Mouse (Mus musculus) midbrain, embryonic 13.5 days (tissue): ENCODE data around the gene Sprtn. TPM values are rescaled to one million over a fixed set of nuclear protein-coding genes. Genes with fewer than 3 reads are reported as not detected.

Experiments used
- ATAC-seq: fragments of 200-750 bp; cut with Nextera tagmentation; 2 replicates; pipeline ENCODE4 v1.8.0; 2017; ENCODE audit warnings: mild to moderate bottlenecking, moderate TSS enrichment, moderate library complexity
- H3K27ac ChIP-seq: fragments of 300-500 bp; sonication (generic); 2 replicates; pipeline ENCODE4 v1.5.1; 2015; ENCODE audit warnings: inconsistent platforms, mild to moderate bottlenecking, moderate library complexity
- H3K27me3 ChIP-seq: fragments of 300-500 bp; sonication (generic); 2 replicates; pipeline ENCODE4 v1.6.1; 2015; ENCODE audit warnings: mild to moderate bottlenecking, inconsistent platforms
- H3K36me3 ChIP-seq: fragments of 300-500 bp; sonication (generic); 2 replicates; pipeline ENCODE4 v1.6.1; 2015; ENCODE audit warnings: mild to moderate bottlenecking, inconsistent platforms
- H3K4me1 ChIP-seq: fragments of 300-500 bp; sonication (generic); replicated peaks from 2 replicates; pipeline ENCODE4 v1.6.1; 2015; ENCODE audit warnings: inconsistent platforms
- H3K4me2 ChIP-seq: fragments of 300-500 bp; sonication (generic); replicated peaks from 2 replicates; pipeline ENCODE4 v1.6.1; 2015; ENCODE audit warnings: moderate library complexity, mild to moderate bottlenecking, inconsistent platforms
- H3K4me3 ChIP-seq: fragments of 300-500 bp; sonication (generic); replicated peaks from 2 replicates; pipeline ENCODE4 v1.5.1; 2015; ENCODE audit warnings: mild to moderate bottlenecking, inconsistent platforms
- H3K9ac ChIP-seq: fragments of 300-500 bp; sonication (generic); replicated peaks from 2 replicates; pipeline ENCODE4 v1.6.1; 2015; ENCODE audit warnings: mild to moderate bottlenecking, inconsistent platforms
- H3K9me3 ChIP-seq: fragments of 300-500 bp; sonication (generic); 2 replicates; pipeline ENCODE4 v1.6.1; 2016; ENCODE audit warnings: mild to moderate bottlenecking, inconsistent platforms
- WGBS: fragments of 180-500 bp; shearing (Covaris S2); methylation state at CpG from one replicate; pipeline ENCODE4 v1.1.7; 2015; 5-methylcytosine and 5-hydroxymethylcytosine counted together
- polyA plus RNA-seq: library from polyadenylated mRNA; unstranded; fragments of >200 nt; fragmentation: Nextera tagmentation; extraction: Ambion mirVana; gene quantifications from 2 replicates; pipeline ENCODE4 v1.2.1, GENCODE M21; 2015

The Sprtn gene
- 11.5 and 14.1 TPM in 2 replicates for polyA plus RNA-seq

DNA sequence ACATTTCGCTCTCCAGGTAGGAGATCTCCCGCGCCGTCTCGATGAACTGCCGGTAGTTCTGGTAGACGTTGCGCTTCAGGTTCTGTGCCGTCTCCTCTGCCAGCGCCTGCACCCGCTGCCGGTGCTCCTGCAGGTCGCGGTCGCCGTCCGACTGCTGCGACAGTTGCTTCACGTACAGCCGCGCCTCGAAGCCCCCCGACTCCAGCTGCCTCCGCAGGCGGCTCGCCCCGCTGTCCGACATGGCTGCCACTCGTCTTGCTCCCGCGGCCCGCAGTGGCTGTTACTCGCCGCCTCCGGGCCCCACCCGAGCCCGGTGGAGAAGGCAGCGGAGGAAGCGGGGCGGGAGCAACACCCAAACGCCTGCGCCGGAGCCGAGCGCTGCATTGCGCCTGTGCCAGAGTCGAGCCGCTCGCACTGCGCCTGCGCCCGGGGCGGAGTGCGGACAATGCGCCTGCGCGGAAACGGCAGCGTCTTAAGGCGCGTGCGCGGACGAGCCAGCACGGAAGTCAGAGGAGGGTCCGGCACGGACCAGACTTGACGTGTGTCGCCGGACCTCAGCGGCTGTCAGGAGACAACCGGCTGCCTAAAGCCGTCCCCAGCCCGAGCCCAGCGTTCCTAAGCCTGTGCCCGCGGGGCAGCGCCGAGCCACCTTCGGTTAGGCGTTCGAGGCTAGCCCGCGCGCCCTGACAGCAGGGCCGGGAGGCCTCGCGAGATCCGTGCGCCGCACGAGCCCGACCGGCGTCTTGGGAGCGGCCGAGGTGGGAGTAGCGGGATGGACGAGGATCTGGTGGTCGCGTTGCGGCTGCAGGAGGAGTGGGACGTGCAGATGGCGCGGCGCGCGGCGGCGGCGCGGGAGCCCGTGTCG is at the start of gene Sprtn, which contains the start of gene Exoc8:
Gene Sprtn, plus strand, starts transcription at position 501 of the 865 bp plus-strand sequence.
Gene Exoc8, minus strand, starts transcription at position 320 of the 865 bp plus-strand sequence.
- Histone ChIP-seq H3K9me3 (no peaks in the 10 kb centered on the region), H3K4me2 (peak within 1 kb of the TSS; percentile 95), H3K36me3 (peaks cover 54% of the 10 kb centered on the region), H3K4me1 (peaks cover 49% of the 10 kb centered on the region), H3K27ac (peak within 1 kb of the TSS; percentile 86), H3K4me3 (peak within 1 kb of the TSS; percentile 87), H3K27me3 (no peaks in the 10 kb centered on the region), H3K9ac (peak within 1 kb of the TSS; percentile 89)
- under 1% methylated on average over 114 of the region's 114 CpGs for WGBS
- peak; percentile 92 for ATAC-seq

DNA sequence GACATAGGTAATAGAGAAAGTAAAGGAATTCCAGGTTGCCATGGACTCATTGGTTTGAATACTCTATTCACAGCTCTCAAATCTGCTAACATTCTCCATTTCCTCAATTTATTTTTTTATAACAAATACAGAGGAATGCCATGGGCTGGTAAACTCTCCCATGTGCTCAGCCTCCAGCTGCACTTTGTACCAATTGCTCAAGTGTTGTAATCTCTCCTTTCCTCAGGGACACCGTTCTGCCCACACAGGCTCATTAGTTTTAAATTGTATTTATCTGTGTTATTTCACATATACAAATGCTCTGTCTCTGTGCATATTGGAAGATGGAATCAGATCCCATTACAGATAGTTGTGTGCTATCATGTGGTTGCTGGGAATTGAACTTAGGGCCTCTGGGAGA is 44.2 kb upstream of the Sprtn start:
- Histone ChIP-seq H3K4me3 (no peak overlapping the region), H3K27ac (no peak overlapping the region), H3K36me3 (peaks cover 62% of the 10 kb centered on the region), H3K4me2 (no peak overlapping the region), H3K9ac (no peak overlapping the region), H3K4me1 (no peaks in the 10 kb centered on the region), H3K27me3 (no peaks in the 10 kb centered on the region), H3K9me3 (0 out of 2 replicates have a peak, but pooled peaks cover 5% of the 10 kb centered on the region)
- 98% methylated on average over 1 of the region's 1 CpGs for WGBS
- no peak for ATAC-seq

DNA sequence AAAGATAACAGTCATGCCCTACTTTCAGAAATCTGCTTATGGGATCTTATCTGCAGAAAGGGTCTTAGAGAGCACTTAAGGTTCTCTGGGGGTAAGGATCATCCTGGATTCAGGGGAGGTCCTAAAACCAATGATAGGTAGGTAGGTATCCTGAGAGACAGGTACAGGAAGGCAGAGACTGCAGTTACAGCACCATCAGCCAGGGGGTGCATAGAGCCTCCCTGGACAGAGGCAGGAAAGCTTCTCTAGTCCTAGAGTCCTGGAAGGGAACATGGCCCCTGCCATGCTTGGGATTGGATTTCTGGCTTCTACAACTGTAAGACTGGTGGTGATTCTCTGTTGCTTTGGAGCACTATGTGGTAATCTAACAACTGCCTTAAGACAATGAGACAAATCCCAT is 38.2 kb upstream of the Sprtn start:
- Histone ChIP-seq H3K27ac (no peak overlapping the region), H3K9ac (no peak overlapping the region), H3K36me3 (peaks cover 62% of the 10 kb centered on the region), H3K27me3 (no peaks in the 10 kb centered on the region), H3K9me3 (no peaks in the 10 kb centered on the region), H3K4me2 (no peak overlapping the region), H3K4me1 (peaks cover 17% of the 10 kb centered on the region), H3K4me3 (no peak overlapping the region)
- no peak for ATAC-seq

DNA sequence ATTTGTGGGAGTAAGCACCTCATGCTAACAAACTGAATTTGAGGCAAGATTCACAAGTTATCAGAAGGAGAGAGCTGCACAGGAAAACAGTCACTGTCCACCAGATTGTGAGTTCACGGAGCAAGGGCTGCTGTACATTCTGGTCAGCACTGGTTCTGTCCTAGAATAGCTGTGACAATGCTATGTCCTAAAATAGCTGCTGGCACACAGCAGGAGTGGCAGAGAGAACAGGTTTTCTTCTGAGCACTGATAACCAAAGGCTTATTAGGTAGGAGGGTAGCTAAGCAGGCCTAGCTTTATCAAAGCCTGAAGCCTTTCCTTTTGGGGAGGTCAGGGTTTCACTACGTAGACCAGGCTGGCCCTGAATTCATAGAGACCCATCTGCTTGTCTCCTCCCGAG is 37.5 kb upstream of the Sprtn start:
- H3K4me2 ChIP-seq = no peak overlapping the region
- H3K27ac ChIP-seq = no peak overlapping the region
- no peak overlapping the region for H3K4me3 ChIP-seq
- H3K9ac ChIP-seq = no peak overlapping the region
- no peaks in the 10 kb centered on the region for H3K27me3 ChIP-seq
- no peak for ATAC-seq
- H3K4me1 ChIP-seq = peaks cover 17% of the 10 kb centered on the region
- H3K36me3 ChIP-seq = peaks cover 55% of the 10 kb centered on the region
- WGBS = 99% methylated on average over 3 of the region's 3 CpGs
- H3K9me3 ChIP-seq = no peaks in the 10 kb centered on the region

DNA sequence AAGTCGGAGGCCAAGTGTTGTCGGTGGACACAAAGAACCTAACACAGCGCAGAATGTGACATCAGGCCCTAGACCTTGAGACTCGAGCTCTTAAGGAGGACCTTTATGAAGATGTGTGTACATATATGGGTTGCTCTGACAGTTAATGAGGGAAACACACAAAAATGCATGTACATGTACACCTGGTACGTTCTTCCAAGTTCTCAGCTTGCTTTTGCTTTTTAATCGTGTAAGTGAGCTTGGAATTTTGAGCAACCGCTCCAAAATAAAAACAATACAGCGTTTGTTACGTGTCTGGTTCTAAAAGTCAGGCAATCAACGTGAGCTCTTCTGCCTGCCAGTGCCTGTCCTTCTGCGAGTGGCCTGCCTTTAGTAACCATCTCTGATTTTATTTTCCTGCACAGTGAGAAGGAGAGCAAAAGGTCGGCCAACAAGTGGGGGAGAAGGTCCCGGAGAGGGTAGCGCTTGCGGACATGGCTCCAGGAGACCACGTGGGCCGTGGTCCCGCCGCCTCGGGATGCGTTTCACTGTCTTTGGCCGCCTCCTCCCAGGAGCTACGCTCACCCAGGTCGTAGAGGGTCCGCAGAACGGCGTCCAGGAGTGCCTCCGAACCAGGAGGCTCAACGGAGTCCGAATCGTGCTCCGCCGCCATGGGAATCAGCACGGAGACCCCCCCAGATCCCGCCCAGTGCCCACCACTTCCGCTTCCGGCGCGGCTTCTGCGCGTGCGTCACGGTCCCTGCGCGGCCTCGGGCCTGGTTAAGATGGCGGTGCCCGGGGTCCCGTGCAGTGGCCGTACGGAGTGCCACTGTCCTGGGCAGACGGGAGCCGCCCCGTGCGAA is 35.1 kb upstream of the Sprtn start, which contains the start of the genes Gnpat and 2810004N23Rik:
Gene Gnpat, plus strand, starts transcription at position 713 of the 842 bp plus-strand sequence.
Gene 2810004N23Rik, minus strand, starts transcription at position 800 of the 842 bp plus-strand sequence.
- Histone ChIP-seq H3K27me3 (no peaks in the 10 kb centered on the region), H3K4me2 (peak within 1 kb of the TSS; percentile 86), H3K9me3 (no peaks in the 10 kb centered on the region), H3K9ac (peak within 1 kb of the TSS; percentile 88), H3K4me3 (peak within 1 kb of the TSS; percentile 70), H3K27ac (peak within 1 kb of the TSS; percentile 91), H3K36me3 (peaks cover 36% of the 10 kb centered on the region), H3K4me1 (peaks cover 17% of the 10 kb centered on the region)
- WGBS = 2% methylated on average over 55 of the region's 55 CpGs
- ATAC-seq = peak; percentile 98

DNA sequence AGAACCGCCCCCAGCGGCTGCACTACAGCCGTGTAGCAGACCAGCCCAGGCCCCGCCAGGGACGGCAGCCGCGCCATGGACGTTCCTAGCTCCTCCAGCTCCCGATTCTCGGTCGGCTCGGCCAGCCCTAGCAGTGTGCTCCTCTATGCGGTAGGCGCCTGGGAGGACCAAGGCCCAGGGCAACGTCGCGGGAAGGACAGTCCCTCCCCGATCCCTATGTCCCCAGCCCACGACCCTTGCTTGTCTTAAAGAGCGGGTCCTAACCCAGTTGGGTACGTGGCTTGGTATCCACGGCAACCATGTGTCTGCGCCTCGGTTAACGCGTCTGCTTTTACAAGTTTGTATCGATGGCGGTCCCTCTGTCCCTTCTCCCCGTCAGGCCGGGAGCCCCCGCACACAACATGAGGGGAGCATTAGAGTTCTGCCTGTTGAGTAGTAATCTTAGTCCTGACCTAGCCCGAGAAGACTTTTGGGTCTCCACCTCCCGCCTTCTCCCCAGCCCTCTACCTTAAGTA is 34.5 kb upstream of the Sprtn start:
- Histone ChIP-seq H3K4me3 (peak overlapping the region; percentile 70), H3K27ac (peak overlapping the region; percentile 91), H3K36me3 (peaks cover 29% of the 10 kb centered on the region), H3K9me3 (no peaks in the 10 kb centered on the region), H3K4me2 (peak overlapping the region; percentile 86), H3K9ac (peak overlapping the region; percentile 88), H3K27me3 (no peaks in the 10 kb centered on the region), H3K4me1 (peaks cover 17% of the 10 kb centered on the region)
- ATAC-seq = peak; percentile 91
- under 1% methylated on average over 33 of the region's 33 CpGs for WGBS

DNA sequence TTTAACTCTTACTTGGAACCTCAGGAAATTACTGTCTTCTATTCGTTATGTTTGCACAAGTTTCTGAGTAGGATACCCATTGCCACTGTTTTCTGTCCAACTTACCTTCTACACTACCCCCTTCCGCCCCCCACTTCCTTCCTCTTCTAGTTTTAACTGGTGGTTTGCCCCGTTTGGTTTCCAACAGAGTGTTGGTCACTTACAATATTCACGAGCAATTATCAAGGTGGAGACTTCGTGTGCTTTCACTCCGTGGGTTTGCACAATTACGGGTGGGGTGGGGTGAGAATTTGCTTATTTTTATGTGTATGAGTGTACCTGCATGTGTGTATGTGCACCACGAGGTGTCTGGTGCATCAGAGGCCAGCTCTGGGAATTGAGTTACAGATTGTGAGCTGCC is 34.0 kb upstream of the Sprtn start:
- Histone ChIP-seq H3K36me3 (peaks cover 24% of the 10 kb centered on the region), H3K9ac (peak overlapping the region; percentile 88), H3K27me3 (no peaks in the 10 kb centered on the region), H3K9me3 (no peaks in the 10 kb centered on the region), H3K27ac (no peak overlapping the region), H3K4me3 (peak overlapping the region; percentile 70), H3K4me1 (peaks cover 17% of the 10 kb centered on the region), H3K4me2 (peak overlapping the region; percentile 86)
- WGBS = 24% methylated on average over 8 of the region's 8 CpGs
- no peak for ATAC-seq

DNA sequence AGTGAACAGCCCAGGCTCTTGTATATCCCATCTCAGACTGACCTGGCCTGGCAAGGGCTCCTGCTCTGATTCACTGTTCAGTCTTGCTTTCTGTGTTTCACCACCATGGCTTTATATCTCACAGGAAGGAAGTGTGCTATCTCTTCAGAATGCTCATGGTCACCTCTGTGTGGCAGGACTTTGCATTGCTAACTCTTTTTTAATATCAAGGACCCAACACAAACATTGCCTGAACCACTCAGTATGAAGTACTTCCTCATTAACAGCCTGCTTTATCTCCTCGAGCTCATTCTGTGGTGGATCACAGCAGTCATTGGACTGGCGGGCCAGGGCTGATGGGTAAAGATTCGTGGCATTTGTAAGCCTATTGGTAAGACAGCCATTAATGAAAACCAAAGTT is 31.0 kb upstream of the Sprtn start:
- Histone ChIP-seq H3K36me3 (peaks cover 16% of the 10 kb centered on the region), H3K27me3 (no peaks in the 10 kb centered on the region), H3K27ac (no peak overlapping the region), H3K4me1 (peaks cover 15% of the 10 kb centered on the region), H3K4me2 (no peak overlapping the region), H3K9ac (no peak overlapping the region), H3K9me3 (no peaks in the 10 kb centered on the region), H3K4me3 (no peak overlapping the region)
- WGBS = 90% methylated on average over 3 of the region's 3 CpGs
- ATAC-seq = no peak

DNA sequence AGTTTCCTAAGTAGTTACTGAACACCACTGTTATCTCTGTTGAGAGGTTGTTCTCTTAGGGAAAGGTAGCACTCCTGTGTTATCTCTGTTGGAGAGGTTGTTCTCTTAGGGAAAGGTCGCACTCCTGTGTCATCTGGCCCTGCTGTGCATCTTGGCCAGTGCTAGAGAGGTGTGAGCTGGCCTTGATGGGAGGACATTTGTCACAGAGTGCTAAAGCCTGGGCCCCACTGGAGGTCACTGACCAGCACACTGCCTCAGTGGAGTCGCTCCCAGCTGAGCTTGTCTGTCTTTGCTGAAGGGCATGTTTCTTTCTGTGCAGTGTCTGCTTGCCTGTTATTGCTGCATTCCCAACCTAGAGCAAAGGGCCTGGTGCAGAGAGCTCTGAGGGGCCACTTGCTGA is 30.6 kb upstream of the Sprtn start:
- Histone ChIP-seq H3K4me1 (peaks cover 12% of the 10 kb centered on the region), H3K9ac (no peak overlapping the region), H3K27ac (no peak overlapping the region), H3K27me3 (no peaks in the 10 kb centered on the region), H3K36me3 (peaks cover 21% of the 10 kb centered on the region), H3K4me2 (no peak overlapping the region), H3K4me3 (no peak overlapping the region), H3K9me3 (no peaks in the 10 kb centered on the region)
- WGBS = 95% methylated on average over 2 of the region's 2 CpGs
- ATAC-seq = no peak

DNA sequence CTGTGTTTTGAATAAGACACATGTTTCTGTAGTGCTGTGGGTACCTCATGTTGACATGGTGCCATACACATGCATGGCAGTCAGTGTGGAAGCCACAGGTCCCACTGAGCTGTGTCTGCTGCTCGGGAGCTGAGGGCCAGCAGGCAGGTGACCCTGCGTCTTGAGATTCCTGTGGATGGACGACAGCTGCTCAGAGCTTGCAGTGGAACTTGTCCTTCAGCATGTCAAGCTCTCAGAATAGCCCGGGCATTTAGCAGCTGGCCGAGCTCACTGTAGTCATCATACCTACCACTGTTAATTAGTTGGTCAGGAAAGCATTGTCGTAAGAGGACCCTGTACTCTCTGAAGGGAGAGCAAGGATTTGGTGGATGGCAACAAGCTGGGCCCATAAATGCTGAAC is 28.0 kb upstream of the Sprtn start:
- ATAC-seq = no peak
- 92% methylated on average over 6 of the region's 6 CpGs for WGBS
- Histone ChIP-seq H3K27ac (no peak overlapping the region), H3K27me3 (no peaks in the 10 kb centered on the region), H3K9ac (no peak overlapping the region), H3K36me3 (peaks cover 47% of the 10 kb centered on the region), H3K4me2 (no peak overlapping the region), H3K4me3 (no peak overlapping the region), H3K9me3 (no peaks in the 10 kb centered on the region), H3K4me1 (no peaks in the 10 kb centered on the region; the same call in 1 of the 2 replicates)

DNA sequence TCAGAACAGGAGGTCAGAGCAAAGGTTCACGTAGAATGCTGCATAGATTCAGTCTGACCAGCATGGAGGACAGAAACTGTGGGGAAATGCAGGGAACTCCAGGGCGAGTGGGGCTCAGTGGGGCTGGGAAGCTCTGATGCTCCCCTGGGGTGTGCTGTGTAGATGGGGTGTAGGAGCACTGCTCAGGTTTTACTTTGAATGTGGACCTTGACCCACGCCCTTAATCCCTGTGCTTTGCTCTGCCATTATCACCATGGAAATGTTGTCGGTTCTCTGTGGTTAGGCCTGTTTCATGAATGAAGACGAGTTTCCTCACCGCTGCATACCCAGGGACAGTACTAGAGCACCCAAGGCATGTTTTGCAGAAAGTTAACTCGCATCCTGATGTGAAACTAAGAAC is 26.2 kb upstream of the Sprtn start:
- Histone ChIP-seq H3K4me2 (no peak overlapping the region), H3K27me3 (no peaks in the 10 kb centered on the region), H3K9ac (no peak overlapping the region), H3K4me1 (no peaks in the 10 kb centered on the region), H3K27ac (no peak overlapping the region), H3K36me3 (peaks cover 58% of the 10 kb centered on the region), H3K4me3 (no peak overlapping the region), H3K9me3 (no peaks in the 10 kb centered on the region)
- 93% methylated on average over 7 of the region's 7 CpGs for WGBS
- ATAC-seq = no peak

DNA sequence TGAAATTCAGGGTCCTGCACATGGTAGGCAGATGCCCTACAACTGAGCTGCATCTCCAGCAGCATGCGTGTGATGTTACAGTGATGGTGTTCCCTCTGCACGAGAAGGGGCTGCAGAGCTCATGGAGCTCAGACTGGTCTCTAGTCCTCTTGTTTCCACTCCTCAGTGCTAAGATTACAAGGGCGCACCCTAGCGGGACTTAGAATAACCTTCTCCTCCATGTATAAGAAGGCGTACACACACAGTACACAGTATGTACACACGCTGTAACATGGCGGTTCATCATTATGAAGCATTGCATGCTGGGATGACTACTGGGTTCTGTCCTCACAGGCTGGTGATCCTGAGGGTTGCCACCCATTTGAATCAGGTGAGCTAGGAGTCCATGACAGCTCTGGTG is 25.6 kb upstream of the Sprtn start:
- Histone ChIP-seq H3K4me2 (no peak overlapping the region), H3K9ac (no peak overlapping the region), H3K9me3 (no peaks in the 10 kb centered on the region), H3K4me1 (no peaks in the 10 kb centered on the region), H3K4me3 (no peak overlapping the region), H3K27me3 (no peaks in the 10 kb centered on the region), H3K27ac (no peak overlapping the region), H3K36me3 (peaks cover 64% of the 10 kb centered on the region)
- ATAC-seq = no peak
- 93% methylated on average over 7 of the region's 7 CpGs for WGBS
